Mouse (Mus musculus): ENCODE measurements around the gene Ndc80. TPM values are rescaled to one million over a fixed set of nuclear protein-coding genes. Genes with fewer than 3 reads are reported as not detected.
"Not testable (repeated sequence)": the region's sequence is repeated elsewhere in the genome, so short reads cannot be mapped to it uniquely, and the experiment has no call there.

Ndc80 gene
- polyA plus RNA-seq (2015; fragmentation: Nextera tagmentation; extraction: Ambion mirVana) = 32.2 and 36.9 TPM in 2 replicates

GRCm38 (mm10) chr17:71526711-71527564 is at the start of gene Ndc80:
Gene Ndc80 (minus strand): TSS chr17:71526857.
- H3K36me3 ChIP-seq = 0 out of 2 replicates have a peak, but pooled peaks cover 8% of the 10 kb centered on the region
- peak within 1 kb of the TSS; percentile 97 for H3K27ac ChIP-seq (replicated peaks)
- peak; percentile 98 for ATAC-seq (ENCODE audit: insufficient number of reproducible peaks, low FRiP score, low TSS enrichment, low read depth)
- H3K4me3 ChIP-seq (replicated peaks) = peak within 1 kb of the TSS; percentile 72
- peaks cover 13% of the 10 kb centered on the region for H3K4me1 ChIP-seq
- under 1% methylated on average over 66 of the region's 66 CpGs for WGBS
- H3K4me2 ChIP-seq (replicated peaks) = peak within 1 kb of the TSS; percentile 88
- no peaks in the 10 kb centered on the region for H3K9me3 ChIP-seq (replicated peaks)
- peak within 1 kb of the TSS; percentile 59 for H3K9ac ChIP-seq
- no peaks in the 10 kb centered on the region for H3K27me3 ChIP-seq

GRCm38 (mm10) chr17:71561631-71562030 is 35.0 kb upstream of the Ndc80 start:
- Histone ChIP-seq H3K9me3 (replicated peaks) (no peaks in the 10 kb centered on the region), H3K4me1 (no peaks in the 10 kb centered on the region), H3K36me3 (no peaks in the 10 kb centered on the region), H3K27me3 (no peaks in the 10 kb centered on the region), H3K9ac (no peak overlapping the region), H3K27ac (replicated peaks) (no peak overlapping the region), H3K4me3 (replicated peaks) (no peak overlapping the region), H3K4me2 (replicated peaks) (no peak overlapping the region)
- no peak for ATAC-seq (ENCODE audit: insufficient number of reproducible peaks, low FRiP score, low TSS enrichment, low read depth)

- peak overlapping the region; percentile 96 for H3K4me2 ChIP-seq (replicated peaks)
- peaks cover 4% of the 10 kb centered on the region; the same call in 1 of the 2 replicates for H3K4me1 ChIP-seq
- 0 out of 2 replicates have a peak overlapping the region, but pooled peaks have one; percentile 2 for H3K9ac ChIP-seq
- ATAC-seq (ENCODE audit: insufficient number of reproducible peaks, low FRiP score, low TSS enrichment, low read depth) = no peak
- no peaks in the 10 kb centered on the region for H3K9me3 ChIP-seq (replicated peaks)
- H3K27ac ChIP-seq (replicated peaks) = no peak overlapping the region
- H3K36me3 ChIP-seq = no peaks in the 10 kb centered on the region
- H3K4me3 ChIP-seq (replicated peaks) = peak overlapping the region; percentile 68
- WGBS = 11% methylated on average over 11 of the region's 11 CpGs
- H3K27me3 ChIP-seq = peaks cover 15% of the 10 kb centered on the region
Observed at GRCm38 (mm10) chr17:71552901-71553300, 26.2 kb upstream of the Ndc80 start.

GRCm38 (mm10) chr17:71551757-71552451 is 25.2 kb upstream of the Ndc80 start, which contains the start of gene Spdya:
Gene Spdya (plus strand): TSS chr17:71552061.
- peaks cover 4% of the 10 kb centered on the region; the same call in 1 of the 2 replicates for H3K4me1 ChIP-seq
- peak within 1 kb of the TSS; percentile 96 for H3K4me2 ChIP-seq (replicated peaks)
- H3K36me3 ChIP-seq = no peaks in the 10 kb centered on the region
- H3K9me3 ChIP-seq (replicated peaks) = no peaks in the 10 kb centered on the region
- H3K27ac ChIP-seq (replicated peaks) = no peak within 1 kb of the TSS
- H3K27me3 ChIP-seq = peaks cover 15% of the 10 kb centered on the region
- ATAC-seq (ENCODE audit: insufficient number of reproducible peaks, low FRiP score, low TSS enrichment, low read depth) = peak; percentile 95
- under 1% methylated on average over 76 of the region's 78 CpGs for WGBS
- H3K9ac ChIP-seq = peak within 1 kb of the TSS; percentile 53
- H3K4me3 ChIP-seq (replicated peaks) = peak within 1 kb of the TSS; percentile 68

GRCm38 (mm10) chr17:71551350-71551749 is 24.7 kb upstream of the Ndc80 start:
- 13% methylated on average over 6 of the region's 6 CpGs for WGBS
- Histone ChIP-seq H3K36me3 (no peaks in the 10 kb centered on the region), H3K27ac (replicated peaks) (no peak overlapping the region), H3K27me3 (peaks cover 15% of the 10 kb centered on the region), H3K4me1 (peaks cover 4% of the 10 kb centered on the region; the same call in 1 of the 2 replicates), H3K9ac (peak overlapping the region; percentile 39; the same call in 1 of the 2 replicates), H3K9me3 (replicated peaks) (no peaks in the 10 kb centered on the region), H3K4me2 (replicated peaks) (peak overlapping the region; percentile 96), H3K4me3 (replicated peaks) (peak overlapping the region; percentile 68)
- ATAC-seq (ENCODE audit: insufficient number of reproducible peaks, low FRiP score, low TSS enrichment, low read depth) = no peak

- Histone ChIP-seq H3K4me3 (replicated peaks) (no peak overlapping the region), H3K9me3 (replicated peaks) (no peaks in the 10 kb centered on the region), H3K27ac (replicated peaks) (no peak overlapping the region), H3K36me3 (no peaks in the 10 kb centered on the region), H3K9ac (no peak overlapping the region), H3K27me3 (peaks cover 15% of the 10 kb centered on the region), H3K4me2 (replicated peaks) (no peak overlapping the region), H3K4me1 (peaks cover 4% of the 10 kb centered on the region; the same call in 1 of the 2 replicates)
- ATAC-seq (ENCODE audit: insufficient number of reproducible peaks, low FRiP score, low TSS enrichment, low read depth) = no peak
- WGBS = 29% methylated on average over 1 of the region's 1 CpGs
Observed at GRCm38 (mm10) chr17:71548586-71548985, 21.9 kb upstream of the Ndc80 start.

- Histone ChIP-seq H3K36me3 (no peaks in the 10 kb centered on the region), H3K27ac (replicated peaks) (no peak overlapping the region), H3K4me2 (replicated peaks) (no peak overlapping the region), H3K4me1 (no peaks in the 10 kb centered on the region), H3K27me3 (no peaks in the 10 kb centered on the region), H3K9ac (no peak overlapping the region), H3K4me3 (replicated peaks) (no peak overlapping the region), H3K9me3 (replicated peaks) (no peaks in the 10 kb centered on the region)
- ATAC-seq (ENCODE audit: insufficient number of reproducible peaks, low FRiP score, low TSS enrichment, low read depth) = no peak
- WGBS = 79% methylated on average over 3 of the region's 3 CpGs
Observed at GRCm38 (mm10) chr17:71537164-71537563, 10.5 kb upstream of the Ndc80 start.

GRCm38 (mm10) chr17:71535595-71535994 is 8.9 kb upstream of the Ndc80 start:
- not testable (repeated sequence) for H3K4me2 ChIP-seq (replicated peaks); H3K27ac ChIP-seq (replicated peaks); H3K9ac ChIP-seq; H3K27me3 ChIP-seq; H3K4me1 ChIP-seq; H3K36me3 ChIP-seq; ATAC-seq (ENCODE audit: insufficient number of reproducible peaks, low FRiP score, low TSS enrichment, low read depth); H3K4me3 ChIP-seq (replicated peaks); H3K9me3 ChIP-seq (replicated peaks)
- 64% methylated on average over 1 of the region's 1 CpGs for WGBS

GRCm38 (mm10) chr17:71528042-71528441 is 1.4 kb upstream of the Ndc80 start:
- Histone ChIP-seq H3K27ac (replicated peaks) (no peak overlapping the region), H3K27me3 (no peaks in the 10 kb centered on the region), H3K36me3 (0 out of 2 replicates have a peak, but pooled peaks cover 3% of the 10 kb centered on the region), H3K4me2 (replicated peaks) (no peak overlapping the region), H3K4me3 (replicated peaks) (no peak overlapping the region), H3K9ac (no peak overlapping the region), H3K9me3 (replicated peaks) (no peaks in the 10 kb centered on the region), H3K4me1 (peaks cover 13% of the 10 kb centered on the region)
- ATAC-seq (ENCODE audit: insufficient number of reproducible peaks, low FRiP score, low TSS enrichment, low read depth) = no peak

- H3K27me3 ChIP-seq = no peaks in the 10 kb centered on the region
- H3K4me3 ChIP-seq (replicated peaks) = peak overlapping the region; percentile 72
- peak overlapping the region; percentile 97 for H3K27ac ChIP-seq (replicated peaks)
- H3K4me2 ChIP-seq (replicated peaks) = peak overlapping the region; percentile 88
- H3K4me1 ChIP-seq = peaks cover 13% of the 10 kb centered on the region
- H3K36me3 ChIP-seq = 0 out of 2 replicates have a peak, but pooled peaks cover 11% of the 10 kb centered on the region
- H3K9me3 ChIP-seq (replicated peaks) = no peaks in the 10 kb centered on the region
- peak overlapping the region; percentile 59; the same call in 1 of the 2 replicates for H3K9ac ChIP-seq
- peak; percentile 36 for ATAC-seq (ENCODE audit: insufficient number of reproducible peaks, low FRiP score, low TSS enrichment, low read depth)
- WGBS = under 1% methylated on average over 13 of the region's 13 CpGs
Observed at GRCm38 (mm10) chr17:71526302-71526708, 352 bp downstream of the Ndc80 start.

GRCm38 (mm10) chr17:71510297-71510696 is 16.4 kb downstream of the Ndc80 start:
- H3K9ac ChIP-seq = no peak overlapping the region
- no peaks in the 10 kb centered on the region for H3K27me3 ChIP-seq
- no peaks in the 10 kb centered on the region for H3K4me1 ChIP-seq
- H3K36me3 ChIP-seq = peaks cover 47% of the 10 kb centered on the region
- H3K4me2 ChIP-seq (replicated peaks) = no peak overlapping the region
- 95% methylated on average over 11 of the region's 11 CpGs for WGBS
- H3K4me3 ChIP-seq (replicated peaks) = no peak overlapping the region
- no peaks in the 10 kb centered on the region for H3K9me3 ChIP-seq (replicated peaks)
- no peak overlapping the region for H3K27ac ChIP-seq (replicated peaks)
- no peak for ATAC-seq (ENCODE audit: insufficient number of reproducible peaks, low FRiP score, low TSS enrichment, low read depth)
